Mouse (Mus musculus) forebrain, embryonic 14.5 days (tissue): ENCODE results near the gene Col12a1. TPM values are rescaled to one million over a fixed set of nuclear protein-coding genes. Genes with fewer than 3 reads are reported as not detected.
A peak's percentile ranks its signal among the peaks of the same experiment; 100 is the strongest.

Experiments
- ATAC-seq: fragments of 200-750 bp; cut with Nextera tagmentation; 2 replicates; pipeline ENCODE4 v1.8.0; 2017; ENCODE audit warnings: mild to moderate bottlenecking, moderate library complexity
- DNase-seq: peaks from one replicate; pipeline ENCODE4 v3.0.0-alpha.2; 2015; ENCODE audit warnings: low spot score
- H3K27ac ChIP-seq: fragments of 300-500 bp; sonication (generic); 2 replicates; pipeline ENCODE4 v1.5.1; 2014; ENCODE audit warnings: low read depth, mild to moderate bottlenecking, control low read depth, low read length, moderate library complexity
- H3K27me3 ChIP-seq: fragments of 300-500 bp; sonication (generic); replicated peaks from 2 replicates; pipeline ENCODE4 v1.6.1; 2014; ENCODE audit warnings: low read length, control low read depth, mixed read lengths; ENCODE audit not compliant: control insufficient read depth, insufficient read depth
- H3K36me3 ChIP-seq: fragments of 300-500 bp; sonication (generic); 2 replicates; pipeline ENCODE4 v1.6.1; 2014; ENCODE audit warnings: low read length, control low read depth; ENCODE audit not compliant: control insufficient read depth, insufficient read depth
- H3K4me1 ChIP-seq: fragments of 300-500 bp; sonication (generic); 2 replicates; pipeline ENCODE4 v1.6.1; 2014; ENCODE audit warnings: antibody characterized with exemption, low read length, control low read depth; ENCODE audit not compliant: control insufficient read depth, insufficient read depth
- H3K4me2 ChIP-seq: fragments of 300-500 bp; sonication (generic); 2 replicates; pipeline ENCODE4 v1.6.1; 2014; ENCODE audit warnings: mild to moderate bottlenecking, control low read depth, low read length
- H3K4me3 ChIP-seq: fragments of 300-500 bp; sonication (generic); 2 replicates; pipeline ENCODE4 v1.5.1; 2014; ENCODE audit warnings: low read depth, low read length, control low read depth
- H3K9ac ChIP-seq: fragments of 300-500 bp; sonication (generic); 2 replicates; pipeline ENCODE4 v1.6.1; 2014; ENCODE audit warnings: mild to moderate bottlenecking, low read length, control low read depth, moderate library complexity
- H3K9me3 ChIP-seq: fragments of 300-500 bp; sonication (generic); replicated peaks from 2 replicates; pipeline ENCODE4 v1.6.1; 2016; ENCODE audit warnings: low read length, control low read depth, mixed read lengths; ENCODE audit not compliant: control insufficient read depth
- WGBS: fragments of 180-500 bp; shearing (Covaris S2); extraction: QIAGEN DNeasy Blood & Tissue Kit; methylation state at CpG from one replicate; pipeline ENCODE4 v1.1.7; 2014; 5-methylcytosine and 5-hydroxymethylcytosine counted together
- polyA plus RNA-seq: library from polyadenylated mRNA; unstranded; fragments of >200 nt; fragmentation: Nextera tagmentation; extraction: Ambion mirVana; gene quantifications from 2 replicates; pipeline ENCODE4 v1.2.1, GENCODE M21; 2014

Gene Col12a1
- polyA plus RNA-seq, 1 experiment from 2014 or later: 5.0 TPM

DNA sequence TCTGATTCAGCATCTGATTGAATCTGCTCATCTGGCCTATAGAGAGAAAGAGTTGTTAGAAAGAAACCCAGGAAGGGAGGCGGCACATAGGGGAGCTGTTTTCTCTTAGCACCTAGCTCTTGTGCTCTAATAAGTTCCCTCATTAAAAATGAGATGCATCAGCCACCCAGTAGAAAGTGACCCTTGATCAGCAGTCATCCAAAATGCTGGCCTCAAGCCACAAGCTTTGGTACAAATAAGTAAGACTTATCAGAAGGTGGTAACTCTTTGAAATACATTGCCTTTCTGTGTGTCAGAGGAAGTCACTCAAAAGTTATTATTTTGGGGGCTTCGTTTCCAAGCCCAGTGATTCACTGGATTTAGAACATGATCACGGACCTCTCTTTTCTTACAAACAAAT is 114.1 kb downstream of the Col12a1 start:
- H3K4me3 ChIP-seq: no peak overlapping the region
- peaks cover 2% of the 10 kb centered on the region; the same call in 1 of the 2 replicates for H3K27me3 ChIP-seq
- 73% methylated on average over 3 of the region's 3 CpGs for WGBS
- no peaks in the 10 kb centered on the region for H3K9me3 ChIP-seq
- H3K36me3 ChIP-seq: no peaks in the 10 kb centered on the region
- H3K9ac ChIP-seq: no peak overlapping the region
- DNase-seq: no peak
- H3K27ac ChIP-seq: no peak overlapping the region
- no peak for ATAC-seq
- peaks cover 8% of the 10 kb centered on the region for H3K4me1 ChIP-seq
- H3K4me2 ChIP-seq: no peak overlapping the region

DNA sequence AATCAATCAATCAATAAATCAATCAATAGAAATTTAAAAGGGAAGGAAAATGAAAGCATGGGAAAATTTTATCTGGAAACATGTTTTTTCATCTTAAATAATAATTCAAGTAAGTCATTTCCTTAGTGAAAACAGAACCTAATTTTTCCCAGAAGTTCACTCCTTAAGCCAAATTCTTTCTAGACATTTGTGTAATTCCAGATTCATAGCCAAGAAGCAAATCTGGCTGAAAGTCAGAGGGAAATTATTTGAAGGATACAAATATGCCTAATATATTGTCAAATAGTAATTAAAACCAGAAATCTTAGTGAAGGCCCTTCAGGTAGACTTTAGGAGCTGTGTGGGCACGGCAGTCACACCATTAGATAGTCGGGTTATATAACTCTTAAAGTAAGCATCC is 115.2 kb downstream of the Col12a1 start:
- H3K27me3 ChIP-seq: peaks cover 2% of the 10 kb centered on the region; the same call in 1 of the 2 replicates
- no peak overlapping the region for H3K9ac ChIP-seq
- H3K36me3 ChIP-seq: no peaks in the 10 kb centered on the region
- no peak overlapping the region for H3K27ac ChIP-seq
- no peak overlapping the region for H3K4me3 ChIP-seq
- 95% methylated on average over 2 of the region's 2 CpGs for WGBS
- no peak overlapping the region for H3K4me2 ChIP-seq
- DNase-seq: no peak
- ATAC-seq: no peak
- peaks cover 8% of the 10 kb centered on the region for H3K4me1 ChIP-seq
- H3K9me3 ChIP-seq: no peaks in the 10 kb centered on the region

- H3K9me3 ChIP-seq: no peaks in the 10 kb centered on the region
- no peak for ATAC-seq
- H3K27ac ChIP-seq: no peak overlapping the region
- WGBS: 95% methylated on average over 3 of the region's 3 CpGs
- H3K27me3 ChIP-seq: 0 out of 2 replicates have a peak, but pooled peaks cover 2% of the 10 kb centered on the region
- no peak overlapping the region for H3K4me2 ChIP-seq
- H3K4me3 ChIP-seq: no peak overlapping the region
- no peak for DNase-seq
- no peak overlapping the region for H3K9ac ChIP-seq
- no peaks in the 10 kb centered on the region; the same call in 1 of the 2 replicates for H3K4me1 ChIP-seq
- H3K36me3 ChIP-seq: no peaks in the 10 kb centered on the region
These were observed 118.4 kb downstream of the Col12a1 start for GRCm38 (mm10) chr9:79600237-79600570.

DNA sequence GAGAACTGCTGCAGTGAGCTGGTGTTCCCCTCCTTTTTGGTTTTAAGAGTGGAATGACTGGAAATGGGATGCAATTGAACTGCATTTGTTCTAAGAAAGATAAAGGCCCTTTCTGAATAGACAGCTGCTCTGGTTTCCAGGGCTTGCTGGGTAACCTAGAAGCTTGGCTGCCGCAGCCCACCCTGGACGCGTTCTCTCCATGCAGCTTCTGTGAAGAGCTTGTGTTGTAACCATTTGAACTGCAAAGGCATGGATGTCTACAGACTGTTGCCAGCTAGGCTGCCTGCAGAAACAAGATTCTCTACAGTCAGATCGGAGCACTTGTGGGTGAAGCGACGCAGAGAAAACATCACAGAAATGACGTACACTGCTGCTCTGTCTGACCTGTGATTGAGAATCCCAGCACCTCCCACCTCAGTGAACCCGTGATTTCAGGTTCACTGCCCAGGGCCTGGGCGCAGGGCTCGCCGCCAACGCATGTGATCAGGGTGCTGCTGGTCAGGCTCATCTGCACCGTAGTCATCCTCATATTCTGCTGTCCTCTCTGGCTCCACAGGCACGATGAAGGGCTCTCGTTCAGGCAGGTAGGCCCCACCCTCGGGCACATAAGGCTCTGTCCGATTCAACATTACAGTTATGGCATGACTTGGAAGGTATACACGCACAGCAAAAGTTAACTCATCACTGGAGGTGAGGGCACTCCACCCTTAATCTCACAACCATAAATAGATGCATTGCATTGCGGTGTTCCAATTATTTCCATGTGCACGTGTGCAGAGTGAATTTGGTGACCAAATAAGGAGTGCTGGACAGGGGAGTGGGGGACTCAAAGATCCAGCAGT is 119.0 kb downstream of the Col12a1 start:
- Histone ChIP-seq H3K9me3 (no peaks in the 10 kb centered on the region), H3K4me3 (no peak overlapping the region), H3K36me3 (no peaks in the 10 kb centered on the region), H3K9ac (no peak overlapping the region), H3K4me1 (no peaks in the 10 kb centered on the region; the same call in 1 of the 2 replicates), H3K4me2 (0 out of 2 replicates have a peak overlapping the region, but pooled peaks have one; percentile 1), H3K27me3 (0 out of 2 replicates have a peak, but pooled peaks cover 2% of the 10 kb centered on the region), H3K27ac (peak overlapping the region; percentile 22; the same call in 1 of the 2 replicates)
- 70% methylated on average over 20 of the region's 20 CpGs for WGBS
- DNase-seq (peak; percentile 60), ATAC-seq (peak; percentile 74; the same call in 1 of the 2 replicates)

GRCm38 (mm10) chr9:79598578-79598977 is 120.1 kb downstream of the Col12a1 start:
- Histone ChIP-seq H3K27me3 (no peaks in the 10 kb centered on the region), H3K4me3 (no peak overlapping the region), H3K9ac (no peak overlapping the region), H3K27ac (no peak overlapping the region), H3K36me3 (no peaks in the 10 kb centered on the region), H3K9me3 (no peaks in the 10 kb centered on the region), H3K4me2 (no peak overlapping the region), H3K4me1 (no peaks in the 10 kb centered on the region)
- no peak for ATAC-seq
- WGBS: 7% methylated on average over 1 of the region's 1 CpGs
- peak; percentile 15 for DNase-seq

DNA sequence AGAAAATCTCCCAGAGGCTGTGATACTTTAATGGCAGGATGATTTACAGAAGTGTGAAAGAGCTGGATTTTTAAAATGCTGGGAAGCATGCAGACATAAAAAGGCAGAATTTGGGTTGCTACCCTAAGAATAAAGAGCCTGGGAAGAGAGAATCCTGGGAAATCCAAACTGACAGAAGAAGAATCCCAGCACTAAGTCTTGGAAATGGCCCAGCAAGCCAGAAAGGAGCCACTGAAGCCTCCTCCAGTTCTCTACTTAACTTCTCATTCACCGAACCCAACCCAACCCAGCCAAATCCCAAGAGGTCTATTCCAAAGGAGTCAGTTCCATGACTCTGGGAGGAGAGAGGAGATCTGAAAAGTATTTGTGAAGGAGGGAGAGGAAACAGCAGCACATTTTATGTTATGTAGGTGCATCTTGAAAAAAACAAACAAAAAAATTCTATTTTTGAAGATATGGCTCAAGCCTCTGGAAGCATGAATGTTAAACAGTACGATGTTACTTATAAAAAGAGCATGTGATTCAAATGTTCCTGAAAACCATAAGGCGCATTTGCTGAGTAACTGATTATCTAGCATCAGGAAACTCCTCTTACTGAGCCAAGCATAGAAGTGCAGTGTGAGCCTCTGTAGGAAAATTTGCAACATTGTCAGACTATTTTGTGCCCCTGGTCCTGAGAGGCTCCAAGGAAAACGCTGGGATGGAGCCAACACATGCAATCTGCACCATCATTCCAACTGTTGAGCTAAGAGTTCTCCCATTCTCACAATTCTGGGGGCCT is 132.0 kb downstream of the Col12a1 start:
- no peaks in the 10 kb centered on the region for H3K9me3 ChIP-seq
- no peak for DNase-seq
- 89% methylated on average over 4 of the region's 4 CpGs for WGBS
- no peaks in the 10 kb centered on the region for H3K27me3 ChIP-seq
- no peak overlapping the region for H3K9ac ChIP-seq
- H3K4me3 ChIP-seq: no peak overlapping the region
- H3K36me3 ChIP-seq: no peaks in the 10 kb centered on the region
- no peak overlapping the region for H3K4me2 ChIP-seq
- no peaks in the 10 kb centered on the region for H3K4me1 ChIP-seq
- ATAC-seq: no peak
- H3K27ac ChIP-seq: no peak overlapping the region

- Histone ChIP-seq H3K36me3 (no peaks in the 10 kb centered on the region), H3K27me3 (no peaks in the 10 kb centered on the region), H3K4me1 (no peaks in the 10 kb centered on the region), H3K4me2 (no peak overlapping the region), H3K9me3 (no peaks in the 10 kb centered on the region), H3K27ac (no peak overlapping the region), H3K4me3 (no peak overlapping the region), H3K9ac (no peak overlapping the region)
- WGBS: 88% methylated on average over 5 of the region's 5 CpGs
- no peak for ATAC-seq
- DNase-seq: no peak
These were observed 151.8 kb downstream of the Col12a1 start for GRCm38 (mm10) chr9:79566838-79567237.

GRCm38 (mm10) chr9:79553297-79553696 is 165.3 kb downstream of the Col12a1 start:
- Histone ChIP-seq H3K36me3 (no peaks in the 10 kb centered on the region), H3K4me1 (no peaks in the 10 kb centered on the region), H3K4me2 (no peak overlapping the region), H3K27me3 (no peaks in the 10 kb centered on the region), H3K27ac (no peak overlapping the region), H3K9me3 (no peaks in the 10 kb centered on the region), H3K4me3 (no peak overlapping the region), H3K9ac (no peak overlapping the region)
- DNase-seq (no peak), ATAC-seq (no peak)
- WGBS: 80% methylated on average over 2 of the region's 2 CpGs
